Mouse (Mus musculus): ENCODE measurements around the gene Brd3.
A peak's percentile ranks its signal among the peaks of the same experiment; 100 is the strongest.
"Not testable (repeated sequence)": the region's sequence is repeated elsewhere in the genome, so short reads cannot be mapped to it uniquely, and the experiment has no call there.

The Brd3 gene

GRCm38 (mm10) chr2:27507562-27507961 is at the start of gene Brd3:
Gene Brd3, minus strand, starts transcription at chr2:27507662.
- no peak for DNase-seq (ENCODE audit: low read depth, low spot score)

DNA sequence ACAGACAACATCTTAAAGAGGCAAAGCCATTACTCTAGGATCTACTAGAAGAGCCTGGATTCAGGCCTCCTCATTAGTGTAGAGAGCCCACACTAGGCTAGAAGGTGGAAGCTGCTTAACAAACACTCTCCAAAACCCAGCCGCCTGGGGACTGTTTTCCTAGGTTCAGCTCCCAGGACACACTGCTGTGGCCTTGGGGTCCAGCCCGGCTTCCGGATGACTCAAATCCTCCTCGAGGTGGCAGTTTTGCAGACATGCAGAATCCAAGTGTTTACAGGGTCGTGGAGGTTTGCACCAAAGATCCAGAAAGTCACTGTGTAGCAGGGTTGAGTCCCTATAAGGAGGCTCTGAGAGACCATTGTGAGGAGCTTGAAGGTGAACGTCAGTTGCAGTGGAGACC is 49.5 kb upstream of the Brd3 start:
- DNase-seq (ENCODE audit: low read depth, low spot score), result no peak

DNA sequence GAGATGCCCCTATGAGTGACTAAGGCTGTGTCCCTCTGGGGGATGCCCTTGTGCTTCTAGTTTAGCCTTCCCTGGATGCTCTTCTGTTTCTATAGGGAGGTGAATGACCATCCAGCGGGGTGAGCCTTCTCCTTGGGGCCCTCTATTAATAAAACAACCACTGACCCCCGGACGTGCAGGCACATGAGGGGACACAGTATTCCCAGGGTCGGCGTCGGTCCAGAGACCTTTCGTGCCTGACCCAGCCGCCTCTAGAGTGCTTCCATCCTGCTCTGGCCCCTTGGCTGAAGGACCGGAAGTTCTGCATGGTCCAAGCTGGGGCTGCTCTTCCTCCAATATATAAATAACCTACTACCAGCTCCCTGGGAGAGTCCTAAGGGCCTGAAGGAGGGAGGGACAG is 46.8 kb upstream of the Brd3 start:
- no peak for DNase-seq (ENCODE audit: low read depth, low spot score)

- peak; percentile 74 for DNase-seq (ENCODE audit: low read depth, low spot score)
These were observed 45.3 kb upstream of the Brd3 start for GRCm38 (mm10) chr2:27552620-27553287.

DNA sequence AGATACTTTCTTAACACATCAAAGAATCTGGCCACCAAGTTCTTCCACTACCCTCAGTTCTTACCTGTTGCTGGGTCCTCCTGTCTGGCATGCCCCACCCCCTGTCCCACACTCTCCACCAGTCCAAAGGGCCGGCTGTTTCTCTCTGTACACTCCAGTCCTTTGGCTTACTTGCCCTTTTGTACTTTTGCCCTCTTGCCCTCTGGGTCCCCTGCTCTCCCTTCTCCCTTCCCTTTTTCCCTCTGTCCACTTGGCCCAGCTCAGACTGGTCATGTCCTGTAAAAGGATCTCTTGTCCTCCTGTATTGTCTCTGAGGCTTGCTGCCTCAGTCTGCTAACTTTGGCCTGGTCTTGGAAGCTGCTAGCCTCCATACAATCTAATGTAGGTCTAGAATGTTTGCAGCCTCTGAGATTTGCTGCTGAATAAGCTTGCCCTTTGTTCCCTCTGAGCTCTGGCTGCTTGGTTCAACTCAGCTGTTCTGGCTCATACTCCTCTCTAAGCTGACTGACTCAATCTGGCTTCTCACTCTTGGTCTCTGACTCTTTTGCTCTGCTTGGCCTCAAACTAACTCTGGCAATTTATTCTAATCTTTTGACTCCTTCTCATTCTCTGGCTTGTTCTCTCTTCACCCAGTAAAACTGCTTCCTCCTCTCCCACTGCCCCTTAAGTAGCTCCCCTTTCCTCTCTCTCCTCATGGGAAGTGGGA is 41.4 kb upstream of the Brd3 start:
- no peak for DNase-seq (ENCODE audit: low read depth, low spot score)

- no peak for DNase-seq (ENCODE audit: low read depth, low spot score)
These were observed 40.5 kb upstream of the Brd3 start for GRCm38 (mm10) chr2:27547986-27548385.

GRCm38 (mm10) chr2:27547326-27547725 is 39.9 kb upstream of the Brd3 start:
- no peak for DNase-seq (ENCODE audit: low read depth, low spot score)

GRCm38 (mm10) chr2:27546041-27546440 is 38.6 kb upstream of the Brd3 start:
- not testable (repeated sequence) for DNase-seq (ENCODE audit: low read depth, low spot score)

DNA sequence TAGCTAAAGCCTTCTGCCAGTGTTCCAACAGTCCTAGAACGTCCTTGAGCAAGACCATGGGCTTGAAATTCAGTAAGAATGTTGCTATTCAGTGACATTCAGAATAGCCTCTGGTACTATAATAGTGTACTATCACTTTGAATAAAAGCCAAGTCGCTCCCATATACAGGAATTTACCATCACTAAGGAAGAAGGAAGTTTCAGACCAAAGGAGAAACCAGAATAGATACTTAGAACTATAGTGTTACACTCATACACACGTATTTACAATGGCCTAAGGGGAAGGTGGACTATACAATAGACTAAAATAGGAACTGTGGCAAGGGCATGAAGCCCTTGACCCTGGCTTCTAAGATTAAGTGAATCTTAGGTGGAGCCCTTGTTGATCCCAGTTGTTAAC is 38.1 kb upstream of the Brd3 start:
- DNase-seq (ENCODE audit: low read depth, low spot score), result not testable (repeated sequence)

GRCm38 (mm10) chr2:27544613-27545012 is 37.2 kb upstream of the Brd3 start:
- DNase-seq (ENCODE audit: low read depth, low spot score), result peak; percentile 63

GRCm38 (mm10) chr2:27541225-27541624 is 33.8 kb upstream of the Brd3 start:
- DNase-seq (ENCODE audit: low read depth, low spot score), result no peak

- DNase-seq (ENCODE audit: low read depth, low spot score), result no peak
These were observed 33.0 kb upstream of the Brd3 start for GRCm38 (mm10) chr2:27540515-27540836.

GRCm38 (mm10) chr2:27539772-27540514 is 32.5 kb upstream of the Brd3 start:
- DNase-seq (ENCODE audit: low read depth, low spot score), result peak; percentile 100

DNA sequence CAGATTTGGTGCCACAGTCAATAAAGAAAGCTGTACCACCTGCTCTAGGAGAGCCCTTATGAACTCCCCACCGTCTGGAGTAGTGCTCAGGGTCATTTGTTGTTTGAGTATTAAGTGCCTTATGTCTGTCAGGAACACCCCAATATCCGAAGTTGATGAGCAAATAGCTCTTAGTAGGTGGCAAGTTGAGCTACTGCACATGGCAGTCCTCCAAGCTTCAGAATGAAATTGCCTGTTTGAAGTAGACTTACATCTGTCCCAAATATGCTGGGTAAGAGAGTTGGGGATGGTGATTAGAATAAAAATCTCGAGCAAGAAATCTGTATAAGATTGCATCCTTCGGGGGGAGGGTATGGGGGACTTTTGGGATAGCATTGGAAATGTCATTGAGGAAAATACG is 31.9 kb upstream of the Brd3 start:
- peak; percentile 61 for DNase-seq (ENCODE audit: low read depth, low spot score)

GRCm38 (mm10) chr2:27538455-27539330 is 31.2 kb upstream of the Brd3 start:
- DNase-seq (ENCODE audit: low read depth, low spot score), result not testable (repeated sequence)

DNA sequence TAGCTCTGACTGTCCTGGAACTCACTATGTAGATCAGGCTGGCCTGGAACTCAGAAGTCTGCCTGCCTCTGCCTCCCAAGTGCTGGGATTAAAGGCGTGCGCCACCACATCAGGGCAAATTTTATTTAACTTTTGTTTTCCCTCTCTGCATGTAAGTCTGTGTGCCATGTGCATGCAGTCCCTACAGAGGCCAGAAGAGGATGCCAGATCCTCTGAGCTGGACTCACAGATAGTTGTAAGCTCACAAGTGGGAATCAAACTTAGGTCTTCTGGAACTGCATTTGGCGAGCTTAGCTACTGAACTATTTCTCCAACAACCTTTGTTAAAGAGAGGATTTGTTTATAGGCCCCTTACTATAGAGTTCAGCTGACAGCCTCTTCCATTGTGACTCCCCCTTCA is 10.8 kb upstream of the Brd3 start:
- no peak for DNase-seq (ENCODE audit: low read depth, low spot score)

- DNase-seq (ENCODE audit: low read depth, low spot score), result no peak
These were observed 8.8 kb upstream of the Brd3 start for GRCm38 (mm10) chr2:27516289-27516688.

GRCm38 (mm10) chr2:27515341-27516166 is 8.1 kb upstream of the Brd3 start:
- peak; percentile 31 for DNase-seq (ENCODE audit: low read depth, low spot score)

GRCm38 (mm10) chr2:27514639-27515328 is 7.3 kb upstream of the Brd3 start, which contains the start of gene Wdr5:
Gene Wdr5, plus strand, starts transcription at chr2:27515157.
- DNase-seq (ENCODE audit: low read depth, low spot score), result peak; percentile 97

GRCm38 (mm10) chr2:27513861-27514260 is 6.4 kb upstream of the Brd3 start:
- peak; percentile 58 for DNase-seq (ENCODE audit: low read depth, low spot score)
